Comparison of ENCODE assay signal across 9 mouse cellular contexts in the genomic region with DNA sequence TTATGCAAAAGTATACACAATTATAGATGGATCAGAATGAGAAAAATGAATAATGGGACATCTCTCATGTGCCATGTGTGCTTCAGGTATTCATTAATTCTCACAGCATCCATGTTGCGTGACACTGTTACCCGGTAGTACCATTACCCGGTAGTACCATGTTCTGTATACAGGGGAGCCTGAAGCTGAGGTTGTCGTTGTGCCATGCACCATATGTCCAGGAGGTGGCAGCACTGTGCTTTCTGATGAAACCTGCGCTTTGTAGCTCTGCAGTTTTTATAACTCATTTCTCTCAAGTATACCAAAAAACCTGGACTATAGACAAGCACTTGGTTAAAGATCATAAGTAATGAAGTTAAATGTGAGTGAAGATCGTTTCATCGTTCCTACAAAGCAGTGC. TPM values are rescaled to one million over a fixed set of nuclear protein-coding genes. Genes with fewer than 3 reads are reported as not detected.
DNase-seq lines count a peak whose midpoint lies in the region; ATAC-seq and TF ChIP-seq lines count a peak whose summit lies in the region.
"Had no signal": no experiment of that assay in that cellular context is flagged by ENCODE, and none has a peak within 500 bp of the region (broad histone marks: within the 10 kb centered on the region; RNA-seq: fewer than 3 reads in every experiment).

No protein-coding gene starts in this region.

- intact Hi-C loops in heart, adult 2 months (cut with DNase I) = no loop called here

- 28% methylated on average over 7 of the region's 7 CpGs for WGBS in embryonic facial prominence, embryonic 10.5 days
- WGBS in heart, adult 2 months = 19% methylated on average over 7 of the region's 7 CpGs
- 28% methylated on average over 7 of the region's 7 CpGs for WGBS in liver, embryonic 11.5 days
- WGBS in stomach, embryonic 16.5 days = 17% methylated on average over 7 of the region's 7 CpGs

- H3K79me2 ChIP-seq in heart, adult 2 months (replicated peaks; ENCODE audit: control insufficient read depth, insufficient read depth, low read length) = no peaks in the 10 kb centered on the region

- H3K36me3 ChIP-seq in embryonic facial prominence, embryonic 10.5 days (replicated peaks) = no peaks in the 10 kb centered on the region
- no peaks in the 10 kb centered on the region for H3K36me3 ChIP-seq in heart, adult 2 months (ENCODE audit: control insufficient read depth, insufficient read depth, low read length)
- H3K36me3 ChIP-seq in liver, embryonic 11.5 days (ENCODE audit: control insufficient read depth, insufficient read depth, low read length) = no peaks in the 10 kb centered on the region
- no peaks in the 10 kb centered on the region; the same call in 1 of the 2 replicates for H3K36me3 ChIP-seq in stomach, embryonic 16.5 days (ENCODE audit: control insufficient read depth, insufficient read depth, low read length)
- H3K36me3 ChIP-seq: embryonic facial prominence, embryonic 12.5 days had no signal

- H3K27ac ChIP-seq in embryonic facial prominence, embryonic 10.5 days (replicated peaks) = no peak overlapping the region
- H3K27ac ChIP-seq in heart, adult 2 months = no peak overlapping the region
- no peak overlapping the region for H3K27ac ChIP-seq in liver, embryonic 11.5 days (ENCODE audit: low read depth, low read length)
- H3K27ac ChIP-seq in stomach, embryonic 16.5 days (ENCODE audit: low read length) = no peak overlapping the region
- H3K27ac ChIP-seq: embryonic facial prominence, embryonic 12.5 days had no signal

- H3K9ac ChIP-seq in heart, adult 2 months (ENCODE audit: low read depth, low read length) = no peak overlapping the region
- no peak overlapping the region for H3K9ac ChIP-seq in liver, embryonic 11.5 days (ENCODE audit: low read depth, low read length)
- H3K9ac ChIP-seq in stomach, embryonic 16.5 days (ENCODE audit: low read length) = no peak overlapping the region
- H3K9ac ChIP-seq: embryonic facial prominence, embryonic 12.5 days had no signal

- DNase-seq in A20 (ENCODE audit: low read depth, low spot score) = peak; percentile 86
- DNase-seq in adrenal gland, postnatal 14 days = peak; percentile 89
- peak; percentile 81 for DNase-seq in embryonic facial prominence, embryonic 10.5 days (ENCODE audit: low spot score)
- peak; percentile 73 to 87 for DNase-seq in heart, adult 2 months
- DNase-seq in kidney, postnatal 10 days = peak; percentile 93
- DNase-seq in liver, embryonic 11.5 days (ENCODE audit: low spot score) = peak; percentile 57
- peak; percentile 80 for DNase-seq in neural tube, embryonic 10.5 days (ENCODE audit: extremely low spot score, low spot score)

- H3K4me1 ChIP-seq in embryonic facial prominence, embryonic 10.5 days = no peaks in the 10 kb centered on the region
- H3K4me1 ChIP-seq in heart, adult 2 months (ENCODE audit: control insufficient read depth, insufficient read depth, low read length) = no peaks in the 10 kb centered on the region
- H3K4me1 ChIP-seq in liver, embryonic 11.5 days (replicated peaks; ENCODE audit: control insufficient read depth, insufficient read depth, low read length) = no peaks in the 10 kb centered on the region
- H3K4me1 ChIP-seq in stomach, embryonic 16.5 days (ENCODE audit: control insufficient read depth, insufficient read depth, low read length) = no peaks in the 10 kb centered on the region
- H3K4me1 ChIP-seq: embryonic facial prominence, embryonic 12.5 days had no signal

- no peak overlapping the region for H3K4me3 ChIP-seq in embryonic facial prominence, embryonic 10.5 days
- H3K4me3 ChIP-seq in heart, adult 2 months = no peak overlapping the region
- H3K4me3 ChIP-seq in liver, embryonic 11.5 days (ENCODE audit: low read depth, low read length) = no peak overlapping the region
- no peak overlapping the region for H3K4me3 ChIP-seq in stomach, embryonic 16.5 days (replicated peaks; ENCODE audit: low read length)
- H3K4me3 ChIP-seq: embryonic facial prominence, embryonic 12.5 days had no signal

- peak; percentile 70 for ATAC-seq in liver, embryonic 11.5 days (replicated peaks; ENCODE audit: low FRiP score)
- ATAC-seq in stomach, embryonic 16.5 days (ENCODE audit: insufficient read depth, low FRiP score) = peak; percentile 75; the same call in 1 of the 2 replicates

- H3K4me2 ChIP-seq in liver, embryonic 11.5 days = no peak overlapping the region
- H3K4me2 ChIP-seq in stomach, embryonic 16.5 days (ENCODE audit: low read depth, low read length) = no peak overlapping the region
- H3K4me2 ChIP-seq: embryonic facial prominence, embryonic 12.5 days had no signal

- no peaks in the 10 kb centered on the region for H3K9me3 ChIP-seq in embryonic facial prominence, embryonic 10.5 days
- H3K9me3 ChIP-seq in liver, embryonic 11.5 days (ENCODE audit: control insufficient read depth, low read length) = no peaks in the 10 kb centered on the region
- no peaks in the 10 kb centered on the region for H3K9me3 ChIP-seq in stomach, embryonic 16.5 days (replicated peaks; ENCODE audit: control insufficient read depth, low read length)
- H3K9me3 ChIP-seq: embryonic facial prominence, embryonic 12.5 days had no signal

- H3K27me3 ChIP-seq in embryonic facial prominence, embryonic 10.5 days (replicated peaks; ENCODE audit: low read depth, poor library complexity, severe bottlenecking) = no peaks in the 10 kb centered on the region
- H3K27me3 ChIP-seq in heart, adult 2 months (ENCODE audit: control insufficient read depth, insufficient read depth, low read length) = no peaks in the 10 kb centered on the region
- no peaks in the 10 kb centered on the region for H3K27me3 ChIP-seq in liver, embryonic 11.5 days (replicated peaks; ENCODE audit: control insufficient read depth, insufficient read depth, low read length)
- no peaks in the 10 kb centered on the region for H3K27me3 ChIP-seq in stomach, embryonic 16.5 days (ENCODE audit: control insufficient read depth, insufficient read depth, low read length)
- H3K27me3 ChIP-seq: embryonic facial prominence, embryonic 12.5 days had no signal

- peak; percentile 98 for TF ChIP-seq CTCF in heart, adult 2 months (IDR thresholded peaks at IDR 0.05)

- 0 out of 2 replicates have a peak, but pooled peaks have one; percentile 34 for TF ChIP-seq EP300 in heart, adult 2 months (IDR thresholded peaks at IDR 0.05; ENCODE audit: insufficient read depth, low read depth, low read length)

- no peak for TF ChIP-seq POLR2A in heart, adult 2 months (IDR thresholded peaks at IDR 0.05; ENCODE audit: insufficient read depth, low read depth, low read length)

RNA-seq across cellular contexts. Expression of a gene that starts 14.0 kb away (rescaled TPM):
- 15.7 and 17.5 TPM in 2 replicates for total RNA-seq in adrenal gland, postnatal 14 days (2021)
- 2.8 and 3.3 TPM in 2 replicates for polyA plus RNA-seq in embryonic facial prominence, embryonic 10.5 days (2016; fragmentation: Nextera tagmentation; extraction: Ambion mirVana)
- total RNA-seq in heart, adult 2 months (2021) = 1 to 10 TPM; 5.5 to 5.9 TPM
- polyA plus RNA-seq in heart, adult 2 months (2012; rRNA removed) = 2.6 and 3.3 TPM in 2 replicates
- polyA plus RNA-seq in liver, embryonic 11.5 days (2014; fragmentation: Nextera tagmentation; extraction: Ambion mirVana) = 6.1 and 6.3 TPM in 2 replicates
- 15.2 and 16.0 TPM in 2 replicates for polyA plus RNA-seq in stomach, embryonic 16.5 days (2015; fragmentation: Nextera tagmentation; extraction: Ambion mirVana)

RNA-seq across cellular contexts. Expression of a gene that starts 14.1 kb away (rescaled TPM):
- total RNA-seq in adrenal gland, postnatal 14 days (2021) = 5.2 and 6.3 TPM in 2 replicates
- 8.9 and 10.5 TPM in 2 replicates for polyA plus RNA-seq in embryonic facial prominence, embryonic 10.5 days (2016; fragmentation: Nextera tagmentation; extraction: Ambion mirVana)
- 1 to 10 TPM; 1.3 to 2.0 TPM for total RNA-seq in heart, adult 2 months (2021)
- polyA plus RNA-seq in heart, adult 2 months (2012; rRNA removed) = 1.3 TPM in 2 replicates
- polyA plus RNA-seq in liver, embryonic 11.5 days (2014; fragmentation: Nextera tagmentation; extraction: Ambion mirVana) = 12.0 and 13.5 TPM in 2 replicates
- 7.7 and 8.9 TPM in 2 replicates for polyA plus RNA-seq in stomach, embryonic 16.5 days (2015; fragmentation: Nextera tagmentation; extraction: Ambion mirVana)

RNA-seq across cellular contexts. Expression of a gene that starts 32.2 kb away (rescaled TPM):
- 66.8 and 69.1 TPM in 2 replicates for total RNA-seq in adrenal gland, postnatal 14 days (2021)
- 66.1 and 68.9 TPM in 2 replicates for polyA plus RNA-seq in embryonic facial prominence, embryonic 10.5 days (2016; fragmentation: Nextera tagmentation; extraction: Ambion mirVana)
- 10 to 100 TPM; 12.8 to 18.1 TPM for total RNA-seq in heart, adult 2 months (2021)
- polyA plus RNA-seq in heart, adult 2 months (2012; rRNA removed) = 10.1 and 16.0 TPM in 2 replicates
- polyA plus RNA-seq in liver, embryonic 11.5 days (2014; fragmentation: Nextera tagmentation; extraction: Ambion mirVana) = 48.6 and 51.9 TPM in 2 replicates
- polyA plus RNA-seq in stomach, embryonic 16.5 days (2015; fragmentation: Nextera tagmentation; extraction: Ambion mirVana) = 94.9 and 103 TPM in 2 replicates
